Mouse (Mus musculus): ENCODE measurements around the gene Ppp1r8.
"Not testable (repeated sequence)": the region's sequence is repeated elsewhere in the genome, so short reads cannot be mapped to it uniquely, and the experiment has no call there.

DNA sequence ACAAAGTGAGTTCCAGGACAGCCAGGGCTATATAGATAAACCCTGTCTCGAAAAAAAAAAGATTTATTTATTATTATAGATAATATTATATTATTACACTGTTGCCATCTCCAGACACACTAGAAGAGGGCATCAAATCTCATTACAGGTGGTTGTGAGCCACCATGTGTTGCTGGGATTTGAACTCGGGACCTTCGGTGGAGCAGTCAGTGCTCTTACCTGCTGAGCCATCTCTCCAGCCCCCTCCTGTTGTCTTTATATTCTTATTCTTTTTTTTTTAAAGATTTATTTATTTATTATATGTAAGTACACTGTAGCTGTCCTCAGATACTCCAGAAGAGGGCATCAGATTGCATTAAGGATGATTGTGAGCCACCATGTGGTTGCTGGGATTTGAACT is 44.3 kb downstream of the Ppp1r8 start:
- TF ChIP-seq GATA1, TAL1 (IDR thresholded peaks at IDR 0.05; ENCODE audit: low read length): not testable (repeated sequence)

Measured in erythroblast, embryonic 14.5 days (primary cell).